Mouse (Mus musculus) liver, embryonic 18 days (tissue): ENCODE measurements around the gene Gm21677. TPM values are rescaled to one million over a fixed set of nuclear protein-coding genes. Genes with fewer than 3 reads are reported as not detected.

Experiments used
- polyA plus RNA-seq: library from polyadenylated mRNA; depleted of rRNA; stranded (reverse); fragments of >200 nt; gene quantifications from 2 replicates; pipeline ENCODE4 v1.2.3, GENCODE M21; 2012; rRNA removed

Gene Gm21677
- not detected in 2 replicates for polyA plus RNA-seq

DNA sequence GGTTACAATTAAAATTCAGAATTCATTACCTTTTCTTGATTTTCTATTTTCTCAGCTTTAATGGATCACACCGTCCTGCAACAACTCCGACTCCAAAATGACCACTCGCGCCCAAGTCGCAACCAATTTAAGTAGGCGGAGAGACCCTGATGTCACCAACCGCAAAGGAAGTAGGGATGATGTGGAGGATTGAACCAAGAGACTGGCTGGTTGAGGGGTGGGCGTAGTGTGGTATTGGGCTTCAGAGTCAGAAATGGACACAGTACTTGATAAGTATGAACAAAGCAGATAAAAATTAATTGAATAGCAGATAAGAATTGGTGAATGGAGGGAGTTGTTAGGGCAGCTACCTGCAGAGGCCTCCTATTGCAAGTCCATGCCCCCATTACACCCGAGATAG is at the start of gene Gm21677:
TSS of gene Gm21677 (minus strand) at position 101 of the 400 bp plus-strand sequence.

DNA sequence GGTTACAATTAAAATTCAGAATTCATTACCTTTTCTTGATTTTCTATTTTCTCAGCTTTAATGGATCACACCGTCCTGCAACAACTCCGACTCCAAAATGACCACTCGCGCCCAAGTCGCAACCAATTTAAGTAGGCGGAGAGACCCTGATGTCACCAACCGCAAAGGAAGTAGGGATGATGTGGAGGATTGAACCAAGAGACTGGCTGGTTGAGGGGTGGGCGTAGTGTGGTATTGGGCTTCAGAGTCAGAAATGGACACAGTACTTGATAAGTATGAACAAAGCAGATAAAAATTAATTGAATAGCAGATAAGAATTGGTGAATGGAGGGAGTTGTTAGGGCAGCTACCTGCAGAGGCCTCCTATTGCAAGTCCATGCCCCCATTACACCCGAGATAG is 39.0 kb upstream of the Gm21677 start, which contains the start of gene Gm21693:
TSS of gene Gm21693 (minus strand) at position 101 of the 400 bp plus-strand sequence.

Other genes starting within 250 kb of the Gm21677 start
- gene Gm21693, start 38.9 kb upstream of the Gm21677 start, polyA plus RNA-seq, result not detected in 2 replicates
- not detected in 2 replicates for gene Gm21704, start 103.7 kb upstream of the Gm21677 start, polyA plus RNA-seq
- not detected in 2 replicates for gene Gm21708, start 103.7 kb upstream of the Gm21677 start, polyA plus RNA-seq